13 mouse cellular contexts compared by ENCODE assay signal in genomic region chr8:83749265-83749664, GRCm38 (mm10). TPM values are rescaled to one million over a fixed set of nuclear protein-coding genes. Genes with fewer than 3 reads are reported as not detected.
A peak's percentile ranks its signal among the peaks of the same experiment; 100 is the strongest.
DNase-seq lines count a peak whose midpoint lies in the region; ATAC-seq and TF ChIP-seq lines count a peak whose summit lies in the region.
"Had no signal": no experiment of that assay in that cellular context is flagged by ENCODE, and none has a peak within 500 bp of the region (broad histone marks: within the 10 kb centered on the region; RNA-seq: fewer than 3 reads in every experiment).

No protein-coding gene starts in this region.

- no peak overlapping the region for H3K9ac ChIP-seq in kidney, embryonic 16.5 days (replicated peaks; ENCODE audit: low read length)
- H3K9ac ChIP-seq in kidney, embryonic 14.5 days (ENCODE audit: low read depth, low read length) = no peak overlapping the region
- H3K9ac ChIP-seq in heart, embryonic 14.5 days (ENCODE audit: low read length) = no peak overlapping the region
- H3K9ac ChIP-seq in midbrain, embryonic 15.5 days = no peak overlapping the region
- H3K9ac ChIP-seq: forebrain, embryonic 13.5 days; liver, embryonic 15.5 days had no signal

- TF ChIP-seq POLR2A in bone marrow, adult 2 months (IDR thresholded peaks at IDR 0.05; ENCODE audit: borderline replicate concordance, control insufficient read depth, low read depth, low read length) = no peak

- TF ChIP-seq CTCF in bone marrow, adult 2 months (IDR thresholded peaks at IDR 0.05; ENCODE audit: control insufficient read depth, insufficient read depth, low read length) = no peak

- H3K27me3 ChIP-seq in kidney, embryonic 16.5 days (ENCODE audit: insufficient read depth, low read length) = peaks cover 7% of the 10 kb centered on the region
- H3K27me3 ChIP-seq in kidney, embryonic 14.5 days (ENCODE audit: control insufficient read depth, insufficient read depth, low read length) = peaks cover 5% of the 10 kb centered on the region
- H3K27me3 ChIP-seq in heart, embryonic 14.5 days (ENCODE audit: control insufficient read depth, insufficient read depth, low read length) = no peaks in the 10 kb centered on the region
- peaks cover 3% of the 10 kb centered on the region for H3K27me3 ChIP-seq in midbrain, embryonic 15.5 days (replicated peaks)

- H3K9me3 ChIP-seq in kidney, embryonic 16.5 days (ENCODE audit: low read length) = no peaks in the 10 kb centered on the region
- no peaks in the 10 kb centered on the region for H3K9me3 ChIP-seq in kidney, embryonic 14.5 days (ENCODE audit: control insufficient read depth, low read length)
- no peaks in the 10 kb centered on the region for H3K9me3 ChIP-seq in heart, embryonic 14.5 days (ENCODE audit: control insufficient read depth, low read length)
- no peaks in the 10 kb centered on the region for H3K9me3 ChIP-seq in midbrain, embryonic 15.5 days
- H3K9me3 ChIP-seq: forebrain, embryonic 13.5 days; hindbrain, embryonic 10.5 days; liver, embryonic 15.5 days had no signal

- WGBS in kidney, embryonic 16.5 days = 79% methylated on average over 9 of the region's 9 CpGs
- 85% methylated on average over 9 of the region's 9 CpGs for WGBS in kidney, embryonic 14.5 days
- 27% methylated on average over 9 of the region's 9 CpGs for WGBS in bone marrow, adult 2 months
- 80% methylated on average over 9 of the region's 9 CpGs for WGBS in heart, embryonic 14.5 days
- 83% methylated on average over 9 of the region's 9 CpGs for WGBS in midbrain, embryonic 15.5 days

- peak; percentile 54 for DNase-seq in lung, postnatal 14 days
- DNase-seq in ovary, postnatal 14 days (ENCODE audit: low spot score) = no peak
- DNase-seq in urinary bladder, postnatal 10 days (ENCODE audit: low spot score) = no peak
- DNase-seq: layer of hippocampus, postnatal 36 days; right cerebral cortex, adult 18-20 months had no signal

- ATAC-seq in kidney, embryonic 16.5 days (ENCODE audit: low FRiP score, low TSS enrichment) = no peak
- ATAC-seq in kidney, embryonic 14.5 days (ENCODE audit: low FRiP score, low TSS enrichment) = no peak
- no peak for ATAC-seq in heart, embryonic 14.5 days (ENCODE audit: insufficient number of reproducible peaks, insufficient read depth, low FRiP score, low read depth)
- ATAC-seq in midbrain, embryonic 15.5 days (replicated peaks) = no peak
- ATAC-seq: forebrain, embryonic 13.5 days had no signal

- H3K4me1 ChIP-seq in kidney, embryonic 16.5 days (ENCODE audit: insufficient read depth, low read length) = peaks cover 13% of the 10 kb centered on the region
- H3K4me1 ChIP-seq in kidney, embryonic 14.5 days (ENCODE audit: control insufficient read depth, insufficient read depth, low read length) = no peaks in the 10 kb centered on the region
- H3K4me1 ChIP-seq in bone marrow, adult 2 months (ENCODE audit: control insufficient read depth, insufficient read depth, low read length) = peaks cover 2% of the 10 kb centered on the region; the same call in 1 of the 2 replicates
- peaks cover 16 to 20% of the 10 kb centered on the region in 2 experiments for H3K4me1 ChIP-seq in heart, embryonic 14.5 days (ENCODE audit: control insufficient read depth in 2 of 2, insufficient read depth in 2 of 2, low read length in 2 of 2)
- peaks cover 11% of the 10 kb centered on the region; the same call in 1 of the 2 replicates for H3K4me1 ChIP-seq in midbrain, embryonic 15.5 days

- peak overlapping the region; percentile 80; the same call in 1 of the 2 replicates for H3K27ac ChIP-seq in kidney, embryonic 16.5 days (ENCODE audit: low read length)
- no peak overlapping the region for H3K27ac ChIP-seq in kidney, embryonic 14.5 days (ENCODE audit: low read depth, low read length)
- peak overlapping the region; percentile 64 for H3K27ac ChIP-seq in bone marrow, adult 2 months (ENCODE audit: control insufficient read depth, insufficient read depth, low read depth, low read length, poor library complexity)
- H3K27ac ChIP-seq in heart, embryonic 14.5 days (replicated peaks in 1 of 2; ENCODE audit: control insufficient read depth in 1 of 2, insufficient read depth in 1 of 2, low read depth in 2 of 2, low read length in 2 of 2) = peak overlapping the region; percentile 89 to 92
- H3K27ac ChIP-seq in midbrain, embryonic 15.5 days = no peak overlapping the region
- H3K27ac ChIP-seq: forebrain, embryonic 13.5 days; liver, embryonic 15.5 days had no signal

- H3K4me2 ChIP-seq in kidney, embryonic 16.5 days (replicated peaks; ENCODE audit: low read depth, low read length) = no peak overlapping the region
- no peak overlapping the region for H3K4me2 ChIP-seq in kidney, embryonic 14.5 days (replicated peaks; ENCODE audit: low read depth, low read length)
- 0 out of 2 replicates have a peak overlapping the region, but pooled peaks have one; percentile 83 for H3K4me2 ChIP-seq in heart, embryonic 14.5 days (ENCODE audit: low read length)
- H3K4me2 ChIP-seq in midbrain, embryonic 15.5 days = no peak overlapping the region
- H3K4me2 ChIP-seq: forebrain, embryonic 13.5 days; liver, embryonic 15.5 days had no signal

- H3K4me3 ChIP-seq in kidney, embryonic 16.5 days (ENCODE audit: low read length) = no peak overlapping the region
- H3K4me3 ChIP-seq in kidney, embryonic 14.5 days (ENCODE audit: low read length) = no peak overlapping the region
- no peak overlapping the region for H3K4me3 ChIP-seq in bone marrow, adult 2 months (replicated peaks; ENCODE audit: control insufficient read depth, low read depth, low read length)
- no peak overlapping the region for H3K4me3 ChIP-seq in heart, embryonic 14.5 days (ENCODE audit: control insufficient read depth in 1 of 2, insufficient read depth in 1 of 2, low read depth in 1 of 2, low read length in 2 of 2)
- no peak overlapping the region for H3K4me3 ChIP-seq in midbrain, embryonic 15.5 days
- H3K4me3 ChIP-seq: forebrain, embryonic 13.5 days; liver, embryonic 15.5 days had no signal

- no peaks in the 10 kb centered on the region for H3K36me3 ChIP-seq in kidney, embryonic 16.5 days (ENCODE audit: insufficient read depth, low read length)
- H3K36me3 ChIP-seq in kidney, embryonic 14.5 days (ENCODE audit: control insufficient read depth, insufficient read depth, low read length) = no peaks in the 10 kb centered on the region
- H3K36me3 ChIP-seq in heart, embryonic 14.5 days (ENCODE audit: control insufficient read depth, insufficient read depth, low read length) = no peaks in the 10 kb centered on the region
- H3K36me3 ChIP-seq in midbrain, embryonic 15.5 days (replicated peaks) = no peaks in the 10 kb centered on the region
- H3K36me3 ChIP-seq: hindbrain, embryonic 10.5 days; liver, embryonic 15.5 days had no signal

RNA-seq across cellular contexts. Expression of gene Adgre5, which starts 8.1 kb away (rescaled TPM):
- 40.7 and 42.5 TPM in 2 replicates for polyA plus RNA-seq in kidney, embryonic 16.5 days (2015; fragmentation: Nextera tagmentation; extraction: Ambion mirVana)
- polyA plus RNA-seq in kidney, embryonic 14.5 days (2014; fragmentation: Nextera tagmentation; extraction: Ambion mirVana) = 18.6 and 30.9 TPM in 2 replicates
- 25.3 and 79.2 TPM in 2 replicates for polyA plus RNA-seq in bone marrow, adult 2 months (2011; ENCODE audit: insufficient read depth, insufficient read length, low replicate concordance, missing spikeins)
- 35.6 and 35.9 TPM in 2 replicates for polyA plus RNA-seq in heart, embryonic 14.5 days (2014; fragmentation: Nextera tagmentation; extraction: Ambion mirVana)
- polyA plus RNA-seq in midbrain, embryonic 15.5 days (2015; fragmentation: Nextera tagmentation; extraction: Ambion mirVana) = 10.4 and 12.3 TPM in 2 replicates

RNA-seq across cellular contexts. Expression of gene Ddx39, which starts 34.3 kb away (rescaled TPM):
- polyA plus RNA-seq in kidney, embryonic 16.5 days (2015; fragmentation: Nextera tagmentation; extraction: Ambion mirVana) = 197 and 211 TPM in 2 replicates
- polyA plus RNA-seq in kidney, embryonic 14.5 days (2014; fragmentation: Nextera tagmentation; extraction: Ambion mirVana) = 193 and 194 TPM in 2 replicates
- polyA plus RNA-seq in bone marrow, adult 2 months (2011; ENCODE audit: insufficient read depth, insufficient read length, low replicate concordance, missing spikeins) = 74.2 and 81.0 TPM in 2 replicates
- polyA plus RNA-seq in heart, embryonic 14.5 days (2014; fragmentation: Nextera tagmentation; extraction: Ambion mirVana) = 114 and 119 TPM in 2 replicates
- 107 and 113 TPM in 2 replicates for polyA plus RNA-seq in midbrain, embryonic 15.5 days (2015; fragmentation: Nextera tagmentation; extraction: Ambion mirVana)

RNA-seq across cellular contexts. Expression of gene Pkn1, which starts 50.3 kb away (rescaled TPM):
- 31.3 and 33.6 TPM in 2 replicates for polyA plus RNA-seq in kidney, embryonic 16.5 days (2015; fragmentation: Nextera tagmentation; extraction: Ambion mirVana)
- polyA plus RNA-seq in kidney, embryonic 14.5 days (2014; fragmentation: Nextera tagmentation; extraction: Ambion mirVana) = 23.8 and 36.1 TPM in 2 replicates
- 44.4 and 94.3 TPM in 2 replicates for polyA plus RNA-seq in bone marrow, adult 2 months (2011; ENCODE audit: insufficient read depth, insufficient read length, low replicate concordance, missing spikeins)
- polyA plus RNA-seq in heart, embryonic 14.5 days (2014; fragmentation: Nextera tagmentation; extraction: Ambion mirVana) = 19.5 and 22.7 TPM in 2 replicates
- polyA plus RNA-seq in midbrain, embryonic 15.5 days (2015; fragmentation: Nextera tagmentation; extraction: Ambion mirVana) = 31.7 and 31.9 TPM in 2 replicates

Comparison
In these comparisons a context has a peak if more than half of its experiments do, and no peak if none do; other contexts are left out.
1. H3K27ac ChIP-seq: peak in kidney, embryonic 16.5 days (single experiment), bone marrow, adult 2 months (single experiment) and heart, embryonic 14.5 days (2 of 2); none in kidney, embryonic 14.5 days (single experiment) and midbrain, embryonic 15.5 days (single experiment).